Mouse (Mus musculus) 3T3-L1 (cell line): ENCODE measurements at regions not wholly inside any gene's neighbourhood (a gene's known extent, or its start where the extent isn't known, plus 50 kb on each side); places are given as distances from the start of the nearest gene placed in this dataset.

ENCODE experiments used
- DNase-seq: peaks from one replicate; pipeline ENCODE4 v3.0.0-alpha.2; 2015; ENCODE audit warnings: low read depth, low spot score

DNA sequence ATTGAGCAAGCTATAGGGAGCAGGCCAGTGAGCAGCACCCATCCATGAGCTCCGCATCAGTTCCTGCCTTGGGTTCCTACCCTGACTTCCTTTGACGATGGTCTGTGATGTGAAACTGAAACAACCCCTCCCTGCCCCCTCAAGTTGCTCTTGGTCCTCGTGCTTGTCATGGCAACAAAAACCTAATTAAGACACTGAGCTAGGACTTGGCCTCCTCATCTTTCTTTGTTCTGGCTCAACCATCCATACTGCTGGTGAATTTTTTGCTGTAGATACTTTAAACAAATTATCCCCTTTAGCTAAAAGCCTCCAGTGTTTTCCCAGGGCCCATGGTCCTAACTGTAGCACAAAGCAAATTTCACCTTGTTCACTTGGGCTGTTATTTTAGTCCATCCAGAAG is 129.9 kb upstream of the Peli2 start:
- DNase-seq, result no peak

DNA sequence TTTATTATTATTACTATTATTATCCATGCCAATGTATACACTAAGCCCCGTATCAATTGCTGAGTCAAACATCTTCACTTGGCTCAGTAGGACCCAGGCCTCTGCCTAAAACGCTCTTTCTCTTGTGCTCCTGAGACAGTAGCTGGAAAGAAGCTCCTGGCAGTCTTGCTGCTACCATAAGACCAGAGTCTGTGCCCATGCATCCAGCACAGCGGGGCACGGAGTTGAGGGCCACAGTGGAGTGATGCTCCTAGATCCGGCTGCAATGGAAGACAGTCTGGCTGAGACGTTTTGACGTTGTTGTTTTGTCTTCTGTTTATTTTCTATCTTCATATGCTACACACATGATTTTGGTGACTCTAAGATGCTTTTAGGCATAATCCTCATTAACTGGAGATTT is 129.1 kb upstream of the Peli2 start:
- no peak for DNase-seq

DNA sequence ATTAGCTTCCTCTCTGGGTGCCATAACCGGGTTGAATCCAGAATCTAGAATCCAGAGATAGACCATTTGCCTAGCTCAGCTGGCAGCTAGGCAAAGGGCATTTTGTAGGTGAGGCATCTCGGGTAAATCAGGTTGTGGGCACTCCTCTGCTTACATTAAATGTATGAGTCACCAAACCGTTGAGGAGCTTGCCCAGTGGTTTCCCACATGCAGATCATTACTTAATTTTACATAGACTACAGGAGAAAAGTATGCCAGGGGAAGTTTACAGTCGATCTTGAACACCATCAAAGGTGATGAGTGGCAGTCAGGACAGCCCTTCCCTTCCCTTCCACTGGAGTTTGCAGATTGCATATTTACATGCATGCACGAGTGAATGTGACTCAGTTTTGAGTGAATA is 128.5 kb upstream of the Peli2 start:
- peak; percentile 50 for DNase-seq

DNA sequence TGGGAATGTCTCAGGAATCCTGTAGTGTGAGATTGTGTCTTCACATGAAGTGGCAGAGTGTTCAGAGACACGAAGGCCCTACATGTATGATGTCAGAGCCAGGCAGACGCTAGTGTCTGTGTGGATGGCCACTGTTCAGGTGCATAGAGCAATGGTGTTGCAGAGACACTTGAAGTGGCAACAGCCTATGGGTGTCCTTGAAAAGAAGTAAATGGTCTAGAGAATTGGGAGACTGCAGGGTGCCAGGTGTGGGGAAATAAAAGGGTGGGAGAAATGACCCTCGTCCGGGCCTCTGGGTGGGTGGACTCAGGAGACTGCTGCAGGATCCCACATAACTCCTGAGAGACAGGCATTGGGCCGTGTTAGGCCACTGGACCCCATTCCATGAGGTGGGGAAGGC is 127.8 kb upstream of the Peli2 start:
- no peak for DNase-seq

DNA sequence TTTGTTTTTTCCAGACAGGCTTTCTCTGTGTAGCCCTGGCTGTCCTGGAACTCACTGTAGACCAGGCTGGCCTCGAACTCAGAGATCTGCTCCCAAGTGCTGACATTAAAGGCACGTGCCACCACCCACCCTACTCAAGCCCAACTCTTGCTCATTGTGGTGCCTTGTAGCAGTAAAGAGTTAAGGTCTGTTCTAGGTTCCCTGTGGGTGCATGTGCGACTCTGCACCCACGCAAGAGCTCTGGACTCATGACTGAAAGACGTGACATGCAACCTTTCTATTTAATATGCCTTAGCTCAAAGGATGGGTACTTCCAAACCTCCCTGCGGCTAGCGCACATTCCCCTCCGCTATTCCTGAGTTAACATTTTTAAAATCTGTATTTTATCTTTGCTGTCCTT is 121.7 kb upstream of the Peli2 start:
- no peak for DNase-seq

DNA sequence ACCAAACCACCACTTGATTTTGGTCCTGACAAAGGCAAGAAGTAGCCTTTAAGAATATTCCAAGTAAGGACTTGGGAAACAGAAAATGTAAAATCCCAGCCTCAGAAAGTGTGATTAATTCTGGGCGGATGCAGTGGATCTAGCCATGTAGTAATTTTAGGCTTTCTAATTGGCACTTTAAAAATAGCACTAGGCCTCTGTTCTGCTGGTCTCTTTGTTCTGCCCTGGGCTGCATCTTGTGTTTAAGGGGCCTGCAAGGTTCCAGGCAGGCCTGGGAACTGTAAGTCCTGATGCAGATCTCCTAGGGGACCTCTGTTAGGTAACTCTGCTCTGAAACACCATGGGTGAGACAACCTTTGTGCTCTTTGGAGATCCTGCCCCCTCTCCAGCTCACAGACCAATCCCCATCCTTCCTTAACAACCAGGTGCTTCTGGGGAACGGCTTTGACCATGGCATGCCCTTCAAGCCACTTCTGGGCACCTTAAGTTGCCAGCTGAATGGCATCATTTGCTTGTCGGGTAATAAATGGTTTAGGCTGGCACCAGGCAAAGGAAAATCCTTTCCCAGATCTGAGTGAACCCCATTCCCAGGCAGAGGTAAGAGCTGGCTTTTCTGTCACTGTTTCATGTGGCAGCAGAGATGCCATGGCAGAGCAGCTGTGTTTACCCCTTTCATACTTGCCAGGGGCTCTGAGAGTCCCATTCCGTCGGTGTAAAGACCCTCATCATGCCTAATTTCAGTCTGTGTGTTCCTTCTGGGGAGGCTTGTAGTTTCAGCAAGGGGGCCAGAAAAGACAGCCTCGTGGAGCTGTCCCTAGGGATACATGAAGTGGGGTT is 115.3 kb upstream of the Peli2 start:
- DNase-seq, result no peak

DNA sequence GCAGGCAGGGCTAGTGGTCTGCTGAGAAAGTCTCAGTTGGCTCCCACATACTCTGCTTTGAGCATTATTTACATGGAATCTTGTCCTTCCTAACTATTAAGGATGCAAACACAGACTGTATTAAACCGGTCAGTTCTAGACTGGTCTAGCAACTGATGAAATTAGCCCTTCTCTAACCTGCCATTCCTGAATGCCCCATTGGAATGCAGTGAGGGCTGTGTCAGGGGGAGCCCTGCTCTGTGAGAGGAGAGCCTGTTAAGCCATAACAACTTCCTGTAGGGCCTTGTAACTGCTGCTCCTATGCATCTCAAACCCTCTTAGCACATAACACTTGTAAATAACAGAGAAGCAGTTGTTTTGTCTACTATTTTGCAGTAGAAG is 114.7 kb upstream of the Peli2 start:
- no peak for DNase-seq

DNA sequence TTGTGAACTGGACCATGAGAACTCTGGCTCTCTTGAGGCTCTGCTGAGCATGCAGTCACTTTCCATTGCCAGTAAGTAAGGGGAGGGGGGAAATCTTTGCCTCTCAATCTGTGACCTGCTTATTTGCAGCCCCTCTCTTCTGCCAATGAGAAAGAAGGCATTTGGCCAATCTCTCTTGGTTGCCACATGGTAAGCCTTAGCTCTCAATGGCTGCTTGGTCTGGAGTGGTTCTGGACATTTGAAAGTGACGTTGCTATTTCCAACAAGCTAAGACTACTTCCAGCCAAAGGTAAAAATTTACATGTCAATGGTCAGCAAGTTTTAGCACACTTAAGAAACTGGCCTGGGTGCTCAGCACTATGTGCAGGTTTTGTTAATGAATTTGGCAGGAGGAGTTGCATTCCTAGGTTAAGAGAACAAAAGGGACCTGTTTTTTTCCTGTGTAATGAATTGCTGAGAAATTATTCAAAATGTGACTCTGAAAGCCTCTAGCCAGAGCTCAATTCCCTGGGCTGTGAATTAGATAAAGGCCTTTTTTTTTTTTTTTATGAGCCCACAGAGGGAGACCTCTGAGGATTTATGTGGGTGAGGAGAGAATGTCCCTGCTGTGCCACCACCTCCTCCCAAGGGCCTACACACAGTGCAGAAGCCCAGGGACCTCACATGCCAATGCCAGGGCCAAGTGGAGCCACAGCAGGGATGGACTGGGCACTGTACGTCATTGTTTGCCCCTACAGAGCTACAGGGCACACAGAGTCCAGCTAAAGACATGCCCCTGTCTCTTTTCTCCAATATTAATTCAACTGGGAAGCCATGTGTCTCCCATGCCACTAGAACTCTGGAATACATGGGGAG is 108.0 kb upstream of the Peli2 start:
- DNase-seq, result no peak

DNA sequence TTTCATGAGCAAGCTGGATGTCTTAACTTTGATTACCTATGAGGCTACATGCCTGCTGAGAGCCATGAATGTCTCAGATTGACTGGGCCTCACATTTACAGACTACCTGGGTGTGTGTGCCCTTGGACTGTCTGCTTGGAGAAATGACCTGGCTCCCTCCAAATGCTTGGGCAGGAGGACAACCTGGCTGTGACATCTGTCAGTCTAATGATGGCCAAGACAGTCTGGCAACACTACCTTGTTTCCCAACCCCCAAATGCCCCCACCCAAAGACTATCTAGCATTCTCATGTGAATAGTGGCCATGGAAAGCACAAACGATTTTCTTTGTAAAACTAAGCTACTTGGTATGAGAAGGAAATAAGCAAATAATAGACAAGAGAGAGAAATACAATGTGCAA is 107.2 kb upstream of the Peli2 start:
- no peak for DNase-seq

DNA sequence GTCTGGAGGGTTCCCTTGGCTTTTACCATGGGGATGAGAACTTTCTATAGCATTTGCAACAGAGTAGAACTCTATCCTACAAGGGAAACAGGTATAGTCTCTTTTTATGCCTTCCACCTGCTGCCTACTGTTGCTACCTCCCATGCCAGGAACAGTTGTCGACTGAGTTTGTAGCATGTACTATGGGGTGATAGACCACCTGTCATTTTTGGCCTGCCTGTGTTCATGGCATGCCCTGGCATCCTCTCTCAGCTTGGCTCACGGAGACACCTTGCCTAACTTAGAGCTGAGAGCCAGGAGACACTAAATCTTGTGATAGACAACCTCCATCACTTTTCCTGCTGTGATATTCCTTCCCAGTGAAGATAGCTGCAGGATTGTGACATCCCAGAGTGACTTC is 105.8 kb upstream of the Peli2 start:
- no peak for DNase-seq

DNA sequence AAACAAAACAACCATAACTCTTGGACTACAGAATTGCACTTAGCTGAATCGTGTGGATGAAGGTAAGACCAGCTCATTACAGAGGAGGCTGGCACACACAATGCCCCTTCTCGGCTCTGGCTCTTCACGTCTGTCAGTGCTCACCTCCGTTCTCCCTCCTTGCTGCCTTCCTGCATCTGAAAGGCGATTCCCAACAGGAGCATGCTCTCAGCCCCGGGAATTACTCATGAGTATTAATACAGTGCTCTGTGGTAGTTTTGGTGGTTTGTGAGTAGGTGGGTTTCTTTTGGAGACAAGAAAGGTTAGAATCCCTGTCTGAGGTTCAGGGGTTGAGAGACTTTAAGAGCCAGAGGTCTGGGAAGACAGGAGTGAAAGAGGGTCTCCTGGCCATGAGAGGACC is 102.7 kb upstream of the Peli2 start:
- no peak for DNase-seq

DNA sequence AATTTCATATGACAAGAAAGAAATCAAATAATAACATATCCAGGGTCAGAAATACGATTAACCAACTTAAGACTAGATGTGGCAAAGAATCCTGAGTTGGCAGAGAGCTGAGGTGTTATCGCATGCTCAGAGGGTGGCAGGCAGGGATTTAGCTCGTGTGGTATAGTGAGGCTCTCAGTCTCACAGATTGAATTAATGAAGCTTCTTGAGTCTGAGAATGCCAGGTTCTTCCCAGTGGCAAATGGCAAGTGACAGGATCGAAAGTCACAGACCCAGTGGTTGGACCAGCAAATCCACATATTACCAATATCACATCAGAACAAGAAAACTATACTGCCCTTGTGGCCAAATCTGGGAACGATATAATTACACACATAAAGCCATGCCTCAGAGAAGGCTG is 101.3 kb upstream of the Peli2 start:
- no peak for DNase-seq

DNA sequence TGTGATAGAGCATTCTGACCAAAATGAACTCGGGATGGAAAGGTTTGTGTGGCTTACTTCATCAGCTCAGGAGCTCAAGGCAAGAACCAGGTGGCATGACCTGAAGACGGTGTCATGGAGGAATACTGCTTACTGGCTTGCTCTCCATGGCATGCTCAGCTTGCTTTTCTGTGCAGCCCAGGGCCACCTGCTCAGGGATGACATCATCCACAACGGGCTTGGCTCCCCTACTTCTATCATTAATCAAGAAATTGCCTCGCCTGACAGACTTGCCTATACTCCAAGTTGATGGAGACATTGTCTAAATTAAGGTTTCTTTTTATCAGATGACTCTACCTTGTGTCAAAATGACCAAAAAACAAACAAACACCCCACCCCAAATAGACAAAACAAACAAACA is 98.4 kb upstream of the Peli2 start:
- DNase-seq, result peak; percentile 2

DNA sequence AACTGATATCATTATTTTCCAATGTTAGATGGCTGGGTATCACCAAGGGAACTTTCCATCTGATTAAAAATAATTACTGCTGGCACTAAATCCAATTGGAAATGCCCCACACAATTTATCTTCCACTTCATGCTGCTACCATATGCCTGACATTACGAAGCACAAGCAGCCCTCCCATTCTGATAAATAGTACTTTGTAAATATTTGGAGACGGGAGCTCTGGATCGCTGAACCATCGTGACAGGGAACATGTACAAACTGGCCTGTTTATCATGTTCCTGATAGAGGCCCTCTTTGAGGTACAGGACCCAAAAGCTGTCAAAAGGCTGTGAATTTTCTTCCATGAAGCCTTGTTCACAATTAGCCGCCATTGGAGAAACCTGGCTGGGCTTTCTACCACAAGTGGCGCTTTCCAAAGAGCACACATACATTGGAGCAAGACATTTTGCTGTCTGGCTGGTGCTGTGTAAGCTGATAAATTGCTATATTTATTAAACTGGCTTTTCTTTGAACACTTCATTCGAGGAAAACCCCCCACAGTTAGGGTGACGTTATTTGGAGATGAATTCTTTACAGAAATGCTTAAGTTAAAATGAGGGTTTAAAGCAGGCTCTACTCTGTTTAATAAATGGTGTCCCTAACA is 96.5 kb upstream of the Peli2 start:
- DNase-seq, result no peak

DNA sequence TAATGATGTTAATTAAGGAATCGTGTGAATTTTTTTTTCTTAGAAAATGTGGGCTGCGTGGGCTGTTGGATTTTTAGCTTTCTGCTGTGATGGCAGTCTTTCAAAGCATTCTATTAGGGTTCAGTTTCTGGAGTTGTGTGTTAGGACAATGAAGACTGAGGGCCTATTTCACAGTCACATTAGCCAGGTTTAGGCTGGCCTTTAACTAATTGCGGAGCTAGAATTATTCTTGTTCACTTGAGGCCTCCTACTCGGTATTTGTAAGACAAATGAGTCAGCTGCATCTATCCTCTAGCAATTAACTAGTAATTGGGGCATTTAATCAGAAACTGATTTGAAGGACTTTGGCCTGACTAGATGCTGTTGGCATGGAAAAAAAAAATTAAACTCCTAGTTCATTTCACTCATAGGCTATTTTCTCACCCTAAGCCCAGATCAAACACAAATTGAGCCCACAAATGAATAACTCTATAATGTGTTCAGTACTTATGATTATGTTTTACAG is 81.3 kb upstream of the Peli2 start:
- DNase-seq, result no peak

DNA sequence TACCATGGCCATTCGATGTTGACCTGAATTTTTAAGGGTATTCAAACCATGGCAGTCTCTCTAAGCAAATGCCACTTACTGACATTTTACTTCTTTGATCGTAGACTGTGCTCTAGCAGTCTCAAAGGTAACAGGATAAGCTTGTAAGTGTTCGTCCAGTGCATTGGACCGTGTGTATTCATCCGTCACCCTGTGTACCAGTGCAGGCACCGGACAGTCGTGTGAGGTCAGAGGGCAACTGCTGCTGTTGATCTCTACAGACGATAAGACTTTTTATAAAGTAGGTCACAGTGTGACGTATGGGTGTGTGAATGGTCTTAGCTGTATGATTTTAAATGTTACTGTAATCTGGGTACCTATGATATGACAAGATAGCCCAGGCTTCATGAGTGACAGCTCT is 74.5 kb upstream of the Peli2 start:
- no peak for DNase-seq

DNA sequence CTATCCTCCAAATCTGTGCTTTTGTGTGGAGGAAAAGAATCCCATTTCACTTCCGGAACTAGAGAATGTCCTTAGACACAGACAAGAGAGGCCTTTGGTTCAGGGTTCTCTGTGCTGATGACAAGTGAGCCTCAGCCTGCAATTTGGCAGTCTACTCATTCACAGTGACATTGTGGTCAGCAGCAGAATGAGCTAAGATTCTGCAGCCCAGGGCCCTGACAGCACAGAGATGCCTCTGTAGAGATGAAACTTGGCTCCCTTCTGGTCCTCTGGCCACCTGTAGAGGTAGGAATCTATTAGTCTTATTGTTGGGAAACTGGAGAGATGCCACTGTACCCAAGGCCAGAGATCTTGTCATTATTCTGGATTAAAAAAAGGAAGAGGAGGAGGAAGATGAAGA is 73.8 kb upstream of the Peli2 start:
- DNase-seq, result no peak

DNA sequence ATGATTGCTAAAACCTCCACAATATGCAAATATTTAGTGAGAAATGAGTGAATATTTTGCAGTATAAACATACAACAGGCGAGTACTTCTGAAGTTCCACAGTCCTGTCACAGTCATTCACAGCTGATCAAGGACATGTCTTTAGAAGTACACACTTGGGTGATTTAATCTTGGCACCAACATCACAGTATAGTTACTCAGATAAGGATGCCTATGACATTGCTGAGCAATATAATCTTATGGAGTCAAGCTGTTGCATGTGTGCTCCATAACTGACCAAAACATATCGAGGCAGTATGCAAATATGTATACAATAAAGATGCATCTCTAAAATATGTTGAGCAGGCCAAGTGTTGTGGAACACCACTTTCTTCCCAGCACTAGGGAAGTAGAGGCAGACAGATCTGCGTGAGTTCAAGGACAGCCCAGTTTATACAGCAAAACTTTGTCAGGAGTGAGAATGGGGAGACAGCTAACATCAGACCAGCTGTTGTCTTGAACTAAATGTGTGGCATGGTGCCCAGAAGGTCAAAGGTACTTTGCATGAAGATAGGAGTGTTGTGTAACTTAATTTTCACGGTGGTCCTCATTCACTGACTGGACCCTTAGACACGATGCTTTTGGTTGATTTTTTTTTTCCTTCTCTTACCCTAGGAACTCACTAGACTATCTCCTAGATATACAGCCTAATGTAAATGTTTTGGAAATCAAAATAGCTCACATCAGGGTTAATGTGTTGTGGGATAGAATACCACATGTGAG is 70.7 kb upstream of the Peli2 start:
- DNase-seq, result peak; percentile 6

DNA sequence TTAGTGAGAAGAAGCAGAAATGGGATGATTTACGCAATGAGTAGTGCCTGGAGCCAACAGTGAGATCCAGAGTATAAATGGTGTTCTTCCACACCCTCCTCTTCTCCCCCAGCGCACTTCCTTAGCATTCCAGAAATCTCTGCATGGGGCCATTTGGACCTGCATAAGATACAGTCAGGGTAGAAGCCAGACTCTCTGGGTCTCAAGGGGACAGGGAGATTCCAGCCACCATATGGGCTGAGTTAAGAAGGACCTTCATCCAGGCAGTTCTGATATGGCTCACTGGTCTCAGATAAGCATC is 70.2 kb upstream of the Peli2 start:
- peak; percentile 5 for DNase-seq

DNA sequence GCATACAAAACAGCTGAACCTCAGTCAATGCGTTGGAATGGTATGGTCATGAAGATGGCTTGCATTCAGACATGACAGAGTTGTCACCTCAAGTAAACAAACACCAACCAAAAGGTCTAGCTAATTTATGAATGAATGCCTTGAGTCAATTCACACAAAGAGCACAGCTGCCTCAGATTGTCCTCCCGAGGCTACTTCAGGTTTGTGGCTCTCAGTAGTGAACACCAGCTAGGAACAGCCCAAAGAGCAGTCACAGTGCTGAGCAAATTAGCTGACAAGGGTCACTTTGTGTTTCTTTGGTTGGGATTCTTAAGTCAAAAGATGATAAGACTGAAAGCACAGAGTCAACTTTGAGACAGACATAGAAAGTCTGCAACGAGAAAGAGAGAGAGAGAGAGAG is 68.7 kb upstream of the Peli2 start:
- DNase-seq, result no peak

DNA sequence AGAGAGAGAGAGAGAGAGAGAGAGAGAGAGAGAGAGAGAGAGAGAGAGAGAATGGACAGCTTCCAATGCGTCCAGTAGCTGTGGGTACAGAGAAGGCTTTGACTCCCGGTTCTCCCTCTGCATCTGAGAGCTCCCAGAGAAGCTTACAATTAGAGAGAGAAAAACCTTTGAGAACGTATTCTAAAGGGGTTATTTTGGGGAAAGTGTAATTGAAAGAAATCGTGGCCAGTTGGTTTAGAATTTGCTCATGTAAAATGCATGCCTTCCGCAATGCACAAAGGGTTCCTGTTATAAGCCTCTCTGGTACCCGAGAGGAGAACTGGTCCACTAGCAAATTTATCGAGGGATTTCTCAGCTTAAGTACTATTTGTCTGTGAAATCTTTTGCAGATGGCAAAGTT is 68.2 kb upstream of the Peli2 start:
- no peak for DNase-seq

DNA sequence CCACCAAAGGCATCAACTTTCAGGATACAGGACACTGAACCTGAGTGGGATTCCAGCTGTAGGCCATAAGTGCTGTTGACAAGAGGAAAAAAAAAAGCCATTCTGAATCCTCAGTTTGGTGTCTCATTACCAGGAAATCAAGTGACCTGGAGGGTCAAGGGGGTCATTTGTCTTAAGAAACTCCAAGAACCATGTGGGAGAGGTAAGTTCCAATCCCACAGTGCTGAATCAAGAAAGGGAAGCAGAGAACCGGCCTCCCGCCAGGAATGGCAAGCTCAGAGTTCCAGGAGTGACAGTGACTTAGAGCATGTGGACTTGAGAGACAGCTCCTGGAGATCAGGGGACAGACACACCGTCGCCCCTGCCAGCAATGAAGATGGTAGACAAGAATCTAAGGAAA is 67.5 kb upstream of the Peli2 start:
- DNase-seq, result no peak
